Mouse (Mus musculus) liver, postnatal 0 days (tissue): ENCODE results near the gene Atcay. TPM values are rescaled to one million over a fixed set of nuclear protein-coding genes. Genes with fewer than 3 reads are reported as not detected.
"Not testable (repeated sequence)": the region's sequence is repeated elsewhere in the genome, so short reads cannot be mapped to it uniquely, and the experiment has no call there.

Experiments
- ATAC-seq: fragments of 200-750 bp; cut with Nextera tagmentation; 2 replicates; pipeline ENCODE4 v1.8.0; 2017; ENCODE audit warnings: mild to moderate bottlenecking, moderate library complexity
- DNase-seq: peaks from one replicate; pipeline ENCODE4 v3.0.0-alpha.2; 2016
- H3K27ac ChIP-seq: fragments of 300-500 bp; sonication (generic); 2 replicates; pipeline ENCODE4 v1.5.1; 2014; ENCODE audit warnings: antibody characterized with exemption, moderate library complexity, mild to moderate bottlenecking, low read depth
- H3K27me3 ChIP-seq: fragments of 300-500 bp; sonication (generic); 2 replicates; pipeline ENCODE4 v1.6.1; 2014; ENCODE audit warnings: low read length, control low read depth, mixed read lengths; ENCODE audit not compliant: insufficient read depth
- H3K36me3 ChIP-seq: fragments of 300-500 bp; sonication (generic); replicated peaks from 2 replicates; pipeline ENCODE4 v1.6.1; 2014; ENCODE audit warnings: mild to moderate bottlenecking, control low read depth, low read length, moderate library complexity, mixed read lengths; ENCODE audit not compliant: insufficient read depth
- H3K4me1 ChIP-seq: fragments of 300-500 bp; sonication (generic); 2 replicates; pipeline ENCODE4 v1.6.1; 2014; ENCODE audit warnings: antibody characterized with exemption, mild to moderate bottlenecking, control low read depth; ENCODE audit not compliant: insufficient read depth
- H3K4me2 ChIP-seq: fragments of 300-500 bp; sonication (generic); 2 replicates; pipeline ENCODE4 v1.6.1; 2014; ENCODE audit warnings: low read depth, mild to moderate bottlenecking, low read length, moderate library complexity, mixed read lengths
- H3K4me3 ChIP-seq: fragments of 300-500 bp; sonication (generic); 2 replicates; pipeline ENCODE4 v1.5.1; 2014; ENCODE audit warnings: low read depth, low read length
- H3K9ac ChIP-seq: fragments of 300-500 bp; sonication (generic); replicated peaks from 2 replicates; pipeline ENCODE4 v1.6.1; 2014; ENCODE audit warnings: mild to moderate bottlenecking, moderate library complexity
- H3K9me3 ChIP-seq: fragments of 300-500 bp; sonication (generic); 2 replicates; pipeline ENCODE4 v1.6.1; 2016; ENCODE audit warnings: mild to moderate bottlenecking, control low read depth, low read length, mixed read lengths
- CTCF ChIP-seq: sonication (generic); IDR thresholded peaks from 2 replicates; pipeline ENCODE4 v1.5.1; 2016; ENCODE audit warnings: antibody characterized with exemption, low read depth
- EP300 ChIP-seq: IDR thresholded peaks from 2 replicates; pipeline ENCODE4 v1.6.1; 2016; ENCODE audit warnings: antibody characterized with exemption, low read depth, mild to moderate bottlenecking
- WGBS: fragments of 180-500 bp; shearing (Covaris S2); extraction: QIAGEN DNeasy Blood & Tissue Kit; methylation state at CpG from one replicate; pipeline ENCODE4 v1.1.7; 2014; ENCODE audit not compliant: insufficient replicate concordance; 5-methylcytosine and 5-hydroxymethylcytosine counted together
- polyA plus RNA-seq: library from polyadenylated mRNA; unstranded; fragments of >200 nt; fragmentation: Nextera tagmentation; extraction: Ambion mirVana; gene quantifications from 2 replicates; pipeline ENCODE4 v1.2.1, GENCODE M21; 2015

Atcay gene
- polyA plus RNA-seq, 1 experiment from 2014 or later: not detected

DNA sequence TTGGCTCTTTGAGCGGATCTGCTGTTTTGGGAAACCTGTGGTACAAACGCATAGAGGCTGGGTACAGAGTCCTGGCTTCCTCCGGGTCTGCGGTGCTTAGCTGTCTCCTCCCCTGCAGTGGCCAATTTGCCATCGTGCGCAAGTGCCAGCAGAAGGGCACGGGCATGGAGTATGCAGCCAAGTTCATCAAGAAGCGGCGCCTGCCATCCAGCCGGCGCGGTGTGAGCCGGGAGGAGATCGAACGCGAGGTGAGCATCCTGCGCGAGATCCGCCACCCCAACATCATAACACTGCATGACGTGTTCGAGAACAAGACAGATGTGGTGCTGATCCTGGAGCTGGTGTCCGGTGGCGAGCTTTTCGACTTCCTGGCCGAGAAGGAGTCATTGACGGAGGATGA, 40.8 kb downstream of the Atcay start:
- no peak for DNase-seq

DNA sequence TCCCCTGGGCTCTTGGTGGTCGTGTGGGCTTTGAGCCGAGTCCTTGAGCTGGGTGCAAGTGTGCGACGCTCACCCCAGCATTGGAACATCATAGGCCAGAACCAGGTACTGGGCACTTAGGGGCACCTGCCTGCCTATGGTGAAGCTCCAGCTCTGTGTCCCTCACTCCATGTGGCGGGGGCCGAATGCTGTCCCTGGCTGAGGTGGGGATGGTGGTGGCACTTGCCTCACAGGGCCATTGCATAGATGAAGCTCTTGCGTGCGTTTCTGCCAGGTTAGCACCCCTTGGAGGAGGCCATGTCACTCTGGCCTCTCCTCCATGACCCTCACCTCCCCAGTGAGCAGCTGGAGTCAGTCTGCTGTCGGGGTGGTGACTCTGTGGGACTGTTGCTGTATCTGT, 43.5 kb downstream of the Atcay start:
- peaks cover 22% of the 10 kb centered on the region for H3K4me1 ChIP-seq
- H3K4me2 ChIP-seq: no peak overlapping the region
- H3K9ac ChIP-seq: 0 out of 2 replicates have a peak overlapping the region, but pooled peaks have one; percentile 11
- H3K4me3 ChIP-seq: no peak overlapping the region
- H3K27ac ChIP-seq: no peak overlapping the region
- 89% methylated on average over 9 of the region's 9 CpGs for WGBS
- H3K9me3 ChIP-seq: no peaks in the 10 kb centered on the region
- ATAC-seq (no peak), DNase-seq (no peak)
- no peak for TF ChIP-seq EP300
- no peak for TF ChIP-seq CTCF
- peaks cover 22% of the 10 kb centered on the region for H3K36me3 ChIP-seq
- H3K27me3 ChIP-seq: no peaks in the 10 kb centered on the region

More for the DNA sequence above, 40.8 kb downstream of the Atcay start:
- no peak overlapping the region for H3K9ac ChIP-seq
- ATAC-seq: no peak
- H3K27me3 ChIP-seq: peaks cover 11% of the 10 kb centered on the region; the same call in 1 of the 2 replicates
- WGBS: 88% methylated on average over 26 of the region's 26 CpGs
- H3K4me2 ChIP-seq: no peak overlapping the region
- TF ChIP-seq CTCF: no peak
- TF ChIP-seq EP300: no peak
- H3K27ac ChIP-seq: no peak overlapping the region
- peaks cover 34% of the 10 kb centered on the region for H3K4me1 ChIP-seq
- H3K36me3 ChIP-seq: peaks cover 19% of the 10 kb centered on the region
- H3K4me3 ChIP-seq: no peak overlapping the region
- H3K9me3 ChIP-seq: no peaks in the 10 kb centered on the region

DNA sequence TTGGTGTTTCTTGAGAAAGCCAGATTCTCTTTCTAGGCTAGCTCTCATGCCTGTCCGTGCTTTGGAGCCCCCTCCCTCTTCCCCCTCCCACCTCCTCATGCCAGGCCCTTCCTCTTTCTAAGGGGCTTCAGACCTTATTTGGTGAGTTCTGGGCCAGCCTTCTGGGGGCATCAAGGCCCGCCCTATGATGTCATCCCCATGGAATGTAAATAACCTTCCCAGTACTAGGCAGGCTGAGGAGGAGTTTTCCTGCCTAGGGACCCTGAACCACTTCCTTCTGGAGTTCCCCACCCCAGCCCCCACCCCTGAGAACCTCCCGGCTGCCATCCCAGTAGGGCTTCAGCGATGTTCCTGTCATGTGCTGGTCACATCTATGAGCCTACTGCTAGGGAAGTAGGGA, 45.9 kb downstream of the Atcay start:
- no peak overlapping the region for H3K27ac ChIP-seq
- no peaks in the 10 kb centered on the region for H3K27me3 ChIP-seq
- no peak for ATAC-seq
- H3K4me1 ChIP-seq: peaks cover 6% of the 10 kb centered on the region
- no peaks in the 10 kb centered on the region for H3K9me3 ChIP-seq
- no peak overlapping the region for H3K4me2 ChIP-seq
- DNase-seq: no peak
- no peak overlapping the region for H3K9ac ChIP-seq
- 71% methylated on average over 4 of the region's 4 CpGs for WGBS
- H3K36me3 ChIP-seq: peaks cover 41% of the 10 kb centered on the region
- no peak overlapping the region for H3K4me3 ChIP-seq
- TF ChIP-seq EP300 (no peak), CTCF (no peak)

DNA sequence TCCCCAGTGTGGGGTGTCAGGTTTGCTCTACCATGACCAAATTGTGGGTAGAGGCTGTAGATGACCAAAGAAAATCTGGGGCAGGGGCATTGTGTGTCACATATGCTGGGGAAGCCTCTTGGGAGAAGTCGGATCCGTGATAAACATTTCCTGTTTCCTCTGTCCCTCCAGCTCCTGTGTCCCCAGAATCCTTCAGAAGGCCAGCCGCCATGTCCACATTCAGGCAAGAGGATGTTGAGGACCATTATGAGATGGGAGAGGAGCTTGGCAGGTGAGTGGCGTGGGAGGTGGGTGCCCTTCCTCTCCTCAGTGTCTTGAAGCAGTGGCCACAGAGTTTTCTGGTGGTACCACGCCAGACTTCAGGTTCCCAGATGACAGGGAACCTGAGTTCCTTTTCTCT, 46.8 kb downstream of the Atcay start, which contains the start of gene 4930442H23Rik:
Gene 4930442H23Rik, minus strand, starts transcription at position 45 of the 400 bp plus-strand sequence.
- Histone ChIP-seq H3K9ac (peak within 1 kb of the TSS; percentile 72), H3K27ac (peak within 1 kb of the TSS; percentile 84), H3K27me3 (no peaks in the 10 kb centered on the region), H3K4me3 (peak within 1 kb of the TSS; percentile 71), H3K4me1 (peaks cover 10% of the 10 kb centered on the region), H3K9me3 (no peaks in the 10 kb centered on the region), H3K4me2 (peak within 1 kb of the TSS; percentile 85), H3K36me3 (peaks cover 50% of the 10 kb centered on the region)
- ATAC-seq: no peak
- 67% methylated on average over 5 of the region's 5 CpGs for WGBS
- DNase-seq: no peak
- TF ChIP-seq CTCF: no peak
- TF ChIP-seq EP300: no peak

DNA sequence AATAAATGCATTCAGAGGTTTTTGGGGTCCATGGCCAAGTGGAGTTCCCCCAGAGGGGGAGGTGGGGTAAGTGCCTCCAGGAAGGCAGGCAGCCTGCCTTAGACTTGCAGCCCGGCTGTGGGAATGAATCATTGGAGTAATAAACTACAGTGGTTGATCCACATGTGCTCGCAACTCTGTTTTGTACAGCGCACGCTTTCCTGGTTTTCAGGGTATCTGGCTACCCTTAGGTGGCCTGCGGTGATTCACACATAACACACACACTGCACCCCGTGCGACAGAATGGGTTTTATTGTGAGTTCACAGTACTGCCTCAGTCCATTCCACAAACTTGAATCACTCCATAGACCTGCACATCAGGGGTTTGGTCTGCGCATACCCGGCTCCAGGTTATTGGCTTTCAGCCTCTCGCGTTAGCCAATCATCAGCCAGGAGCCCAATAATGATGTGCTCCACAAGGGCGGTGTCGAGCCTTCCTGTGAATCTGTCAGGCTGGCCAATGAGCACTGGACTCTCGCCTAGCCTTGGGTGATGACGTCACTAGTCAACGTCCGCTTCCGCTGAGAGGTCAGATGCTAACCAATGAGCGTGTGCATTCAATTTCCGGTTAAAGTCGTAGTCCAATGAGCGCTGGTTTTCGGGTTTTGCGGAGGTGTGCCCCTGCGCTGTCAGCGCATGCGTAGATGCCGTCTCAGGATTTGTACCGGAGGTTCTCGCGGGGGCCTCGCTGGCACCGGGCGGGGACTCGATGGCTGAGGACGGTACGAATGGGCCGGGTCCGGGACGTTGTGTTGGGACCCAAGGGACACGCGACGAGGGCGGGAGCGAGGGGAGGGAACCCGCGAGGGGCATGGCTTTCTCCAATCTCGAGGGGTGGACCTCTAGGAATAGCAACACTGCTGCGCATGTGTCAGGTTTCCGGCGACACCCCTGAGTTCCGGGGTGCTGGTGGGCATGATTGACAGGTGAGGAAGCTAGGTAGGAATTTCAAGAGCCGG, 48.0 kb downstream of the Atcay start, which contains the start of gene Dapk3:
Gene Dapk3, plus strand, starts transcription at position 670 of the 998 bp plus-strand sequence.
- TF ChIP-seq CTCF (no peak), EP300 (peak; percentile 27; the same call in 1 of the 2 replicates)
- Histone ChIP-seq H3K9ac (peak within 1 kb of the TSS; percentile 72), H3K4me2 (peak within 1 kb of the TSS; percentile 85), H3K27me3 (no peaks in the 10 kb centered on the region), H3K27ac (peak within 1 kb of the TSS; percentile 84), H3K4me1 (peaks cover 14% of the 10 kb centered on the region), H3K4me3 (peak within 1 kb of the TSS; percentile 71), H3K9me3 (no peaks in the 10 kb centered on the region), H3K36me3 (peaks cover 59% of the 10 kb centered on the region)
- DNase-seq (peak; percentile 95), ATAC-seq (peak; percentile 90)
- 7% methylated on average over 52 of the region's 53 CpGs for WGBS

DNA sequence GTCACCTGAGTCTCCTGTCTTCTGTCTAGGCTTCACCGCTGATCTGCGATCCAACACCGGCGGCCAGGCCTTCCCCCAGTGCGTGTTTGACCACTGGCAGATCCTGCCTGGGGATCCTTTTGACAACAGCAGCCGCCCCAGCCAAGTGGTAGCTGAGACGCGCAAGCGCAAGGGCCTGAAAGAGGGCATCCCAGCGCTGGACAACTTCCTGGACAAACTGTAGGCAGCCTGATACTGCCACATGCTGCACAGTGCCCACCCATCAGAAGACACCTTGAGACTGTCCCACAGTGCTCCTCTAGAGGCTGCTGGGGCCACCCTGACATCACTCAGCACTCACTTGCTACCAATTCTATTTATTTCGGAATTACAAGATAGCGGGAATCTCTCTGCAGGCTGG, 48.8 kb downstream of the Atcay start:
- H3K36me3 ChIP-seq: peaks cover 60% of the 10 kb centered on the region
- 80% methylated on average over 12 of the region's 12 CpGs for WGBS
- H3K4me3 ChIP-seq: not testable (repeated sequence)

More for the DNA sequence above, 48.8 kb downstream of the Atcay start:
- H3K4me2 ChIP-seq, H3K9me3 ChIP-seq, H3K9ac ChIP-seq, DNase-seq, H3K27ac ChIP-seq, H3K27me3 ChIP-seq, ATAC-seq: not testable (repeated sequence)
- peaks cover 16% of the 10 kb centered on the region for H3K4me1 ChIP-seq
